Mouse (Mus musculus) mouse trophoblast stem cell (cell line): ENCODE data around the gene Cdh13.

Experiments used
- in situ Hi-C, 2 experiments: fragments of 300-500 bp; cut with MseI, MboI; formaldehyde crosslinking; loops; 2 replicates in 1 of 2; 3 replicates in 1 of 2; pipeline ENCODE4 v1.15.1; 2025

The Cdh13 gene

GRCm38 (mm10) chr8:119057876-119058275 lies 774.3 kb downstream of the Cdh13 start:
- in situ Hi-C loops, result no loop called here

GRCm38 (mm10) chr8:119061671-119062070 lies 778.1 kb downstream of the Cdh13 start:
- in situ Hi-C loops, result no loop called here

- in situ Hi-C loops, result no loop called here
These were observed 781.0 kb downstream of the Cdh13 start for GRCm38 (mm10) chr8:119064523-119064922.

GRCm38 (mm10) chr8:119072291-119072690 lies 788.8 kb downstream of the Cdh13 start:
- in situ Hi-C loops, result no loop called here

GRCm38 (mm10) chr8:119085022-119085421 lies 801.5 kb downstream of the Cdh13 start:
- in situ Hi-C loops, result no loop called here

GRCm38 (mm10) chr8:119098261-119098660 lies 814.7 kb downstream of the Cdh13 start:
- in situ Hi-C loops, result no loop called here

GRCm38 (mm10) chr8:119102871-119103270 lies 819.3 kb downstream of the Cdh13 start:
- in situ Hi-C loops, result no loop called here

- in situ Hi-C loops, result no loop called here
These were observed 826.1 kb downstream of the Cdh13 start for GRCm38 (mm10) chr8:119109655-119110054.

- in situ Hi-C loops, result no loop called here
These were observed 829.3 kb downstream of the Cdh13 start for GRCm38 (mm10) chr8:119112861-119113260.

GRCm38 (mm10) chr8:119121236-119121635 lies 837.7 kb downstream of the Cdh13 start:
- in situ Hi-C loops, result no loop called here

- in situ Hi-C loops, result no loop called here
These were observed 844.3 kb downstream of the Cdh13 start for GRCm38 (mm10) chr8:119127841-119128240.

GRCm38 (mm10) chr8:119128266-119128665 lies 844.7 kb downstream of the Cdh13 start:
- in situ Hi-C loops, result no loop called here

- in situ Hi-C loops, result no loop called here
These were observed 873.0 kb downstream of the Cdh13 start for GRCm38 (mm10) chr8:119156454-119156921.

GRCm38 (mm10) chr8:119158628-119159027 lies 875.1 kb downstream of the Cdh13 start:
- in situ Hi-C loops, result no loop called here

- in situ Hi-C loops, result no loop called here
These were observed 876.3 kb downstream of the Cdh13 start for GRCm38 (mm10) chr8:119159794-119160193.

- in situ Hi-C loops, result no loop called here
These were observed 880.5 kb downstream of the Cdh13 start for GRCm38 (mm10) chr8:119164076-119164475.

- in situ Hi-C loops, result no loop called here
These were observed 893.8 kb downstream of the Cdh13 start for GRCm38 (mm10) chr8:119177226-119177935.

- in situ Hi-C loops, result no loop called here
These were observed 897.1 kb downstream of the Cdh13 start for GRCm38 (mm10) chr8:119180626-119181025.

GRCm38 (mm10) chr8:119195695-119196094 lies 912.2 kb downstream of the Cdh13 start:
- in situ Hi-C loops, result no loop called here

- in situ Hi-C loops, result no loop called here
These were observed 913.1 kb downstream of the Cdh13 start for GRCm38 (mm10) chr8:119196486-119197150.

GRCm38 (mm10) chr8:119208567-119208966 lies 925.0 kb downstream of the Cdh13 start:
- in situ Hi-C loops, result no loop called here

- in situ Hi-C loops, result loop anchor here (5.0 to 10.0 kb wide), 2 partner anchors 73 to 160 kb away; no protein-coding TSS in a partner anchor
These were observed 941.0 kb downstream of the Cdh13 start for GRCm38 (mm10) chr8:119224547-119224946.

- in situ Hi-C loops, result no loop called here
These were observed 961.6 kb downstream of the Cdh13 start for GRCm38 (mm10) chr8:119245181-119245580.
